Comparison of ENCODE assay signal across 10 mouse cellular contexts in the genomic region with DNA sequence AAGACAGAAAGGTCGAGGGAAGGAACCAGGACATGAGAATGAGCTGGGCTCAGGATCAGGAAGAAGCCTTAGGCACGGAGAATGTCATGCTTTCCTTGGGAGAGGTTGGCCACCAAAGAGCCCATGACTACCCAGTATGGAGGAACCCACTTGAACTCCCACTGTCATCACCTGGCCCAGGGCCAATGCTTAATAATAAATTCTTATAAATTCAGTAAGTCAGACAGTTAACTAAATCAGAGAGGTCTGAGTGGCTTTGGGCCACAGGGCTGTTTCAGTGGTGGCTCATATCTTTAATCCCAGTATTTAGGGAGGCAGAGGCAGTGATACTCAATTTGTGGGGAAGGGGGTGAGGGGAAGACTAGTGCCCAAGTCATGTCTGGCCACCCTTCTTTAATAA. TPM values are rescaled to one million over a fixed set of nuclear protein-coding genes. Genes with fewer than 3 reads are reported as not detected.
DNase-seq lines count a peak whose midpoint lies in the region; ATAC-seq and TF ChIP-seq lines count a peak whose summit lies in the region.
"Had no signal": no experiment of that assay in that cellular context is flagged by ENCODE, and none has a peak within 500 bp of the region (broad histone marks: within the 10 kb centered on the region; RNA-seq: fewer than 3 reads in every experiment).

No protein-coding gene starts in this region.

- no peaks in the 10 kb centered on the region for H3K9me3 ChIP-seq in liver, embryonic 11.5 days (ENCODE audit: control insufficient read depth, low read length)
- H3K9me3 ChIP-seq in limb, embryonic 14.5 days (ENCODE audit: control insufficient read depth, low read length) = no peaks in the 10 kb centered on the region
- H3K9me3 ChIP-seq in stomach, embryonic 16.5 days (replicated peaks; ENCODE audit: control insufficient read depth, low read length) = no peaks in the 10 kb centered on the region
- H3K9me3 ChIP-seq: embryonic facial prominence, embryonic 13.5 days; limb, embryonic 13.5 days had no signal

- peak overlapping the region; percentile 82; the same call in 1 of the 2 replicates for H3K4me2 ChIP-seq in liver, embryonic 11.5 days
- H3K4me2 ChIP-seq in limb, embryonic 14.5 days (replicated peaks; ENCODE audit: low read depth, low read length, severe bottlenecking) = peak overlapping the region; percentile 51; the same call in 1 of the 2 replicates
- H3K4me2 ChIP-seq in stomach, embryonic 16.5 days (ENCODE audit: low read depth, low read length) = peak overlapping the region; percentile 59; the same call in 1 of the 2 replicates

- H3K27ac ChIP-seq in liver, embryonic 11.5 days (ENCODE audit: low read depth, low read length) = no peak overlapping the region
- H3K27ac ChIP-seq in limb, embryonic 14.5 days (replicated peaks; ENCODE audit: low read depth, low read length) = no peak overlapping the region
- no peak overlapping the region for H3K27ac ChIP-seq in stomach, embryonic 16.5 days (ENCODE audit: low read length)

- ATAC-seq in liver, embryonic 11.5 days (replicated peaks; ENCODE audit: low FRiP score) = no peak
- no peak for ATAC-seq in limb, embryonic 14.5 days (ENCODE audit: low FRiP score, low read depth)
- ATAC-seq in stomach, embryonic 16.5 days (ENCODE audit: insufficient read depth, low FRiP score) = no peak

- 0 out of 2 replicates have a peak, but pooled peaks cover 2% of the 10 kb centered on the region for H3K36me3 ChIP-seq in liver, embryonic 11.5 days (ENCODE audit: control insufficient read depth, insufficient read depth, low read length)
- peaks cover 6% of the 10 kb centered on the region for H3K36me3 ChIP-seq in limb, embryonic 14.5 days (ENCODE audit: control insufficient read depth, insufficient read depth, low read length)
- no peaks in the 10 kb centered on the region; the same call in 1 of the 2 replicates for H3K36me3 ChIP-seq in stomach, embryonic 16.5 days (ENCODE audit: control insufficient read depth, insufficient read depth, low read length)

- TF ChIP-seq POLR2A in limb, embryonic 14.5 days (IDR thresholded peaks at IDR 0.05; ENCODE audit: borderline replicate concordance, extremely low read depth, insufficient read depth, insufficient read length) = no peak

- WGBS in liver, embryonic 11.5 days = 72% methylated on average over 2 of the region's 2 CpGs
- WGBS in limb, embryonic 14.5 days = 87% methylated on average over 2 of the region's 2 CpGs
- WGBS in stomach, embryonic 16.5 days = 83% methylated on average over 2 of the region's 2 CpGs

- H3K4me3 ChIP-seq in liver, embryonic 11.5 days (ENCODE audit: low read depth, low read length) = no peak overlapping the region
- H3K4me3 ChIP-seq in limb, embryonic 14.5 days (replicated peaks; ENCODE audit: low read length) = no peak overlapping the region
- H3K4me3 ChIP-seq in stomach, embryonic 16.5 days (replicated peaks; ENCODE audit: low read length) = no peak overlapping the region

- H3K27me3 ChIP-seq in liver, embryonic 11.5 days (replicated peaks; ENCODE audit: control insufficient read depth, insufficient read depth, low read length) = no peaks in the 10 kb centered on the region
- no peaks in the 10 kb centered on the region for H3K27me3 ChIP-seq in limb, embryonic 14.5 days (ENCODE audit: control insufficient read depth, insufficient read depth, low read length)
- no peaks in the 10 kb centered on the region for H3K27me3 ChIP-seq in stomach, embryonic 16.5 days (ENCODE audit: control insufficient read depth, insufficient read depth, low read length)
- H3K27me3 ChIP-seq: embryonic facial prominence, embryonic 13.5 days; limb, embryonic 13.5 days had no signal

- peaks cover 16% of the 10 kb centered on the region; the same call in 1 of the 2 replicates for H3K4me1 ChIP-seq in liver, embryonic 11.5 days (replicated peaks; ENCODE audit: control insufficient read depth, insufficient read depth, low read length)
- H3K4me1 ChIP-seq in limb, embryonic 14.5 days (ENCODE audit: control insufficient read depth, insufficient read depth, low read length) = peaks cover 6% of the 10 kb centered on the region
- H3K4me1 ChIP-seq in stomach, embryonic 16.5 days (ENCODE audit: control insufficient read depth, insufficient read depth, low read length) = peaks cover 9% of the 10 kb centered on the region

- DNase-seq in cerebellum, adult 9-10 months = peak; percentile 66
- no peak for DNase-seq in cerebellum, adult 11 months
- no peak for DNase-seq in liver, embryonic 11.5 days (ENCODE audit: low spot score)
- no peak for DNase-seq in liver
- DNase-seq in limb, embryonic 14.5 days (ENCODE audit: low spot score) = no peak
- DNase-seq in right cerebral cortex, postnatal 25 days = no peak
- DNase-seq in frontal cortex, postnatal 10 days (ENCODE audit: low spot score in 2 of 2) = no peak

- H3K9ac ChIP-seq in liver, embryonic 11.5 days (ENCODE audit: low read depth, low read length) = no peak overlapping the region
- H3K9ac ChIP-seq in limb, embryonic 14.5 days (ENCODE audit: low read depth, low read length, severe bottlenecking) = no peak overlapping the region
- H3K9ac ChIP-seq in stomach, embryonic 16.5 days (ENCODE audit: low read length) = no peak overlapping the region
- H3K9ac ChIP-seq: limb, embryonic 13.5 days had no signal

RNA-seq across cellular contexts. Expression of gene Med11, which starts 0.8 kb away (rescaled TPM):
- 33.8 and 36.2 TPM in 2 replicates for polyA plus RNA-seq in liver, embryonic 11.5 days (2014; fragmentation: Nextera tagmentation; extraction: Ambion mirVana)
- 27.6 and 32.4 TPM in 2 replicates for polyA plus RNA-seq in limb, embryonic 14.5 days (2012; rRNA removed)
- 44.8 and 47.4 TPM in 2 replicates for polyA plus RNA-seq in limb, embryonic 14.5 days (2014; fragmentation: Nextera tagmentation; extraction: Ambion mirVana)
- 37.4 and 37.9 TPM in 2 replicates for polyA plus RNA-seq in stomach, embryonic 16.5 days (2015; fragmentation: Nextera tagmentation; extraction: Ambion mirVana)

RNA-seq across cellular contexts. Expression of gene Zmynd15, which starts 8.3 kb away (rescaled TPM):
- polyA plus RNA-seq in liver, embryonic 11.5 days (2014; fragmentation: Nextera tagmentation; extraction: Ambion mirVana) = 0.19 and 0.58 TPM in 2 replicates
- 1.1 and 1.4 TPM in 2 replicates for polyA plus RNA-seq in limb, embryonic 14.5 days (2012; rRNA removed)
- 0.46 and 0.92 TPM in 2 replicates for polyA plus RNA-seq in limb, embryonic 14.5 days (2014; fragmentation: Nextera tagmentation; extraction: Ambion mirVana)
- polyA plus RNA-seq in stomach, embryonic 16.5 days (2015; fragmentation: Nextera tagmentation; extraction: Ambion mirVana) = 0.45 and 0.97 TPM in 2 replicates

RNA-seq across cellular contexts. Expression of gene Cxcl16, which starts 8.9 kb away (rescaled TPM):
- polyA plus RNA-seq in liver, embryonic 11.5 days (2014; fragmentation: Nextera tagmentation; extraction: Ambion mirVana) = 0.91 and 1.6 TPM in 2 replicates
- 4.4 and 5.9 TPM in 2 replicates for polyA plus RNA-seq in limb, embryonic 14.5 days (2012; rRNA removed)
- 4.3 and 6.3 TPM in 2 replicates for polyA plus RNA-seq in limb, embryonic 14.5 days (2014; fragmentation: Nextera tagmentation; extraction: Ambion mirVana)
- 9.0 and 10.5 TPM in 2 replicates for polyA plus RNA-seq in stomach, embryonic 16.5 days (2015; fragmentation: Nextera tagmentation; extraction: Ambion mirVana)

RNA-seq across cellular contexts. Expression of gene Arrb2, which starts 18.5 kb away (rescaled TPM):
- 31.5 and 35.9 TPM in 2 replicates for polyA plus RNA-seq in liver, embryonic 11.5 days (2014; fragmentation: Nextera tagmentation; extraction: Ambion mirVana)
- polyA plus RNA-seq in limb, embryonic 14.5 days (2012; rRNA removed) = 48.7 and 53.6 TPM in 2 replicates
- polyA plus RNA-seq in limb, embryonic 14.5 days (2014; fragmentation: Nextera tagmentation; extraction: Ambion mirVana) = 18.5 and 21.5 TPM in 2 replicates
- polyA plus RNA-seq in stomach, embryonic 16.5 days (2015; fragmentation: Nextera tagmentation; extraction: Ambion mirVana) = 14.7 and 14.8 TPM in 2 replicates

RNA-seq across cellular contexts. Expression of gene Pelp1, which starts 41.1 kb away (rescaled TPM):
- polyA plus RNA-seq in liver, embryonic 11.5 days (2014; fragmentation: Nextera tagmentation; extraction: Ambion mirVana) = 48.5 and 51.2 TPM in 2 replicates
- polyA plus RNA-seq in limb, embryonic 14.5 days (2012; rRNA removed) = 37.1 and 45.2 TPM in 2 replicates
- 34.8 and 38.1 TPM in 2 replicates for polyA plus RNA-seq in limb, embryonic 14.5 days (2014; fragmentation: Nextera tagmentation; extraction: Ambion mirVana)
- polyA plus RNA-seq in stomach, embryonic 16.5 days (2015; fragmentation: Nextera tagmentation; extraction: Ambion mirVana) = 32.0 and 32.2 TPM in 2 replicates
